Comparison of ENCODE assay signal across 21 mouse cellular contexts in the genomic region with DNA sequence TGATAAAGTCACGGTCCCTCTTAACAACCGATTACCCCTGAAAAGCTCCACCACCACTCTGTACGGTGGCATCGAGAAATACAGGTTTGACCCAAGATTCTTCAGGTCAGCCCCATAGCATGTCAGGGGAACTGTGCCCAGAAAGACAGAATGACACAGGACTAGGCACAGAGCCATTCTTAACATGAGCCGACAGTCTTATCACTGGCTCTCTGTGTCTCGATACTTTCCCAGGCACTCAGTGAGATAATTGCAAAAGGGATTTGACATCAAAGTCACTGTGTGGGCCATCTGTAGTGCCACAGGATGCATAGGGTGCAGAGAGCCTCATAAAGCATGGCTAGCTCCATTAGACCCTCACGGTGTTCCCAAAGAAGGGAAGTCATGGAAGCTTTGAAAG. TPM values are rescaled to one million over a fixed set of nuclear protein-coding genes. Genes with fewer than 3 reads are reported as not detected.
DNase-seq lines count a peak whose midpoint lies in the region; ATAC-seq lines count a peak whose summit lies in the region.
"Had no signal": no experiment of that assay in that cellular context is flagged by ENCODE, and none has a peak within 500 bp of the region (broad histone marks: within the 10 kb centered on the region; RNA-seq: fewer than 3 reads in every experiment).

No protein-coding gene starts in this region.

- peak; percentile 51; the same call in 1 of the 2 replicates for ATAC-seq in heart, embryonic 14.5 days (ENCODE audit: insufficient number of reproducible peaks, insufficient read depth, low FRiP score, low read depth)
- ATAC-seq in megakaryocyte progenitor cell, adult 5-6 weeks (replicated peaks; ENCODE audit: poor library complexity), result 0 out of 2 replicates have a peak, but pooled peaks have one; percentile 34
- ATAC-seq in midbrain, embryonic 13.5 days, result no peak
- ATAC-seq: forebrain, postnatal 0 days; midbrain, embryonic 16.5 days had no signal

- no peak overlapping the region for H3K9ac ChIP-seq in heart, embryonic 14.5 days (ENCODE audit: low read length)
- H3K9ac ChIP-seq in midbrain, embryonic 13.5 days (replicated peaks), result no peak overlapping the region
- H3K9ac ChIP-seq: forebrain, postnatal 0 days; hindbrain, embryonic 15.5 days; liver, embryonic 13.5 days; stomach, embryonic 15.5 days had no signal

- no peaks in the 10 kb centered on the region for H3K27me3 ChIP-seq in embryonic facial prominence, embryonic 10.5 days (replicated peaks; ENCODE audit: low read depth, poor library complexity, severe bottlenecking)
- H3K27me3 ChIP-seq in heart, embryonic 14.5 days (ENCODE audit: control insufficient read depth, insufficient read depth, low read length), result no peaks in the 10 kb centered on the region
- H3K27me3 ChIP-seq in midbrain, embryonic 13.5 days, result no peaks in the 10 kb centered on the region
- H3K27me3 ChIP-seq: CH12.LX; hindbrain, embryonic 15.5 days; liver, embryonic 13.5 days; stomach, embryonic 15.5 days had no signal

- 83% methylated on average over 7 of the region's 7 CpGs for WGBS in embryonic facial prominence, embryonic 10.5 days
- WGBS in heart, embryonic 14.5 days, result 18% methylated on average over 7 of the region's 7 CpGs
- 78% methylated on average over 7 of the region's 7 CpGs for WGBS in midbrain, embryonic 13.5 days

- peak overlapping the region; percentile 44; the same call in 1 of the 2 replicates for H3K27ac ChIP-seq in embryonic facial prominence, embryonic 10.5 days (replicated peaks)
- peak overlapping the region; percentile 93 to 98 for H3K27ac ChIP-seq in heart, embryonic 14.5 days (replicated peaks in 1 of 2; ENCODE audit: control insufficient read depth in 1 of 2, insufficient read depth in 1 of 2, low read depth in 2 of 2, low read length in 2 of 2)
- no peak overlapping the region for H3K27ac ChIP-seq in midbrain, embryonic 13.5 days
- H3K27ac ChIP-seq: hindbrain, embryonic 15.5 days; liver, embryonic 13.5 days; stomach, embryonic 15.5 days had no signal

- H3K4me1 ChIP-seq in embryonic facial prominence, embryonic 10.5 days, result peaks cover 31% of the 10 kb centered on the region
- H3K4me1 ChIP-seq in heart, embryonic 14.5 days (ENCODE audit: control insufficient read depth in 2 of 2, insufficient read depth in 2 of 2, low read length in 2 of 2), result peaks cover 42 to 44% of the 10 kb centered on the region in 2 experiments
- H3K4me1 ChIP-seq in midbrain, embryonic 13.5 days (replicated peaks), result no peaks in the 10 kb centered on the region
- H3K4me1 ChIP-seq: liver, embryonic 13.5 days had no signal

- H3K4me3 ChIP-seq in embryonic facial prominence, embryonic 10.5 days, result no peak overlapping the region
- H3K4me3 ChIP-seq in heart, embryonic 14.5 days (ENCODE audit: control insufficient read depth in 1 of 2, insufficient read depth in 1 of 2, low read depth in 1 of 2, low read length in 2 of 2), result no peak overlapping the region
- H3K4me3 ChIP-seq in midbrain, embryonic 13.5 days (replicated peaks), result no peak overlapping the region
- H3K4me3 ChIP-seq: forebrain, embryonic 10.5 days; hindbrain, embryonic 15.5 days; liver, embryonic 13.5 days; stomach, embryonic 15.5 days had no signal

- 0 out of 2 replicates have a peak overlapping the region, but pooled peaks have one; percentile 11 for H3K4me2 ChIP-seq in heart, embryonic 14.5 days (ENCODE audit: low read length)
- no peak overlapping the region for H3K4me2 ChIP-seq in midbrain, embryonic 13.5 days (replicated peaks)
- H3K4me2 ChIP-seq: hindbrain, embryonic 15.5 days; liver, embryonic 13.5 days; stomach, embryonic 15.5 days had no signal

- no peak for DNase-seq in embryonic facial prominence, embryonic 10.5 days (ENCODE audit: low spot score)
- peak; percentile 46 for DNase-seq in heart, adult 8-10 months (ENCODE audit: low spot score)
- DNase-seq in urinary bladder, adult 2 months (ENCODE audit: low spot score), result no peak
- DNase-seq in left cerebral cortex, adult 8-10 months (ENCODE audit: low spot score in 2 of 2), result no peak
- DNase-seq: adrenal gland, adult 2 months; B cell, adult 2 months; cerebellum, adult 11 months; forebrain, postnatal 0 days; gastrocnemius, postnatal 14 days; liver, embryonic 13.5 days; lung, adult 2 months; thymus, postnatal 36 days had no signal

- H3K36me3 ChIP-seq in embryonic facial prominence, embryonic 10.5 days (replicated peaks), result peaks cover 4% of the 10 kb centered on the region; the same call in 1 of the 2 replicates
- no peaks in the 10 kb centered on the region for H3K36me3 ChIP-seq in heart, embryonic 14.5 days (ENCODE audit: control insufficient read depth, insufficient read depth, low read length)
- peaks cover 37% of the 10 kb centered on the region for H3K36me3 ChIP-seq in midbrain, embryonic 13.5 days
- H3K36me3 ChIP-seq: forebrain, embryonic 10.5 days; G1E; liver, embryonic 13.5 days; stomach, embryonic 15.5 days had no signal

- no peaks in the 10 kb centered on the region for H3K9me3 ChIP-seq in embryonic facial prominence, embryonic 10.5 days
- H3K9me3 ChIP-seq in heart, embryonic 14.5 days (ENCODE audit: control insufficient read depth, low read length), result no peaks in the 10 kb centered on the region
- H3K9me3 ChIP-seq in midbrain, embryonic 13.5 days, result no peaks in the 10 kb centered on the region
- H3K9me3 ChIP-seq: forebrain, embryonic 10.5 days; G1E; hindbrain, embryonic 15.5 days; liver, embryonic 13.5 days; stomach, embryonic 15.5 days had no signal

RNA-seq across cellular contexts. Expression of a gene that starts 37.9 kb away (rescaled TPM):
- 62.9 and 64.8 TPM in 2 replicates for polyA plus RNA-seq in embryonic facial prominence, embryonic 10.5 days (2016; fragmentation: Nextera tagmentation; extraction: Ambion mirVana)
- 10 to 100 TPM; 30.4 to 34.8 (median 33.0) TPM for total RNA-seq in heart, adult 8-10 months (2022)
- polyA plus RNA-seq in heart, embryonic 14.5 days (2014; fragmentation: Nextera tagmentation; extraction: Ambion mirVana), result 70.5 and 78.1 TPM in 2 replicates
- 22.8 and 28.9 TPM in 2 replicates for total RNA-seq in megakaryocyte progenitor cell, adult 5-6 weeks (2015)
- total RNA-seq in megakaryocyte progenitor cell, adult 5-6 weeks (2017), result 6.5 and 6.6 TPM in 2 replicates
- 23.7 and 25.1 TPM in 2 replicates for polyA plus RNA-seq in urinary bladder, adult 2 months (2012; rRNA removed)
- 10 to 100 TPM; 25.2 to 28.3 (median 26.1) TPM for total RNA-seq in left cerebral cortex, adult 8-10 months (2022)
- 87.6 and 101 TPM in 2 replicates for polyA plus RNA-seq in midbrain, embryonic 13.5 days (2015; fragmentation: Nextera tagmentation; extraction: Ambion mirVana)
